Mouse (Mus musculus): Measurements from ENCODE around the gene Tmem255a.

The Tmem255a gene

DNA sequence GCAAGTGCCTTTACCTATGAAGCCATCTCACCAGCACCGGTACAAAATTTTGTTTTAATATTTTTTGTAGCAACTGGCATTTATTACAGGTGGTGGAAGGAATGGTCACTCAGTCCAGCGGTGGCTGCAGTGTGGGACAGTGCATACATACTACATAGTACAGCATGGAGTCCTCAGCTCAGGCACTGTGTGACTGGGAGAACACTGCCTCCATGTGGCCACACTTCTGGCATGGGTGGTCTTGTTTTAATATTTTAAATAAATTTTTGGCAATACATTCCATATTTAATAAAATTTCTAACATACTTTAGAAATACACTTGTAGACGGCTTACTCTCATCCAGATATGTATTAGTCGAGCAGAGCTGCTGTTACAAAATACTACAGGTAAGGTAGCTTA lies 85.6 kb downstream of the Tmem255a start:
- in situ Hi-C loops (cut with MseI, MboI) = no loop called here

DNA sequence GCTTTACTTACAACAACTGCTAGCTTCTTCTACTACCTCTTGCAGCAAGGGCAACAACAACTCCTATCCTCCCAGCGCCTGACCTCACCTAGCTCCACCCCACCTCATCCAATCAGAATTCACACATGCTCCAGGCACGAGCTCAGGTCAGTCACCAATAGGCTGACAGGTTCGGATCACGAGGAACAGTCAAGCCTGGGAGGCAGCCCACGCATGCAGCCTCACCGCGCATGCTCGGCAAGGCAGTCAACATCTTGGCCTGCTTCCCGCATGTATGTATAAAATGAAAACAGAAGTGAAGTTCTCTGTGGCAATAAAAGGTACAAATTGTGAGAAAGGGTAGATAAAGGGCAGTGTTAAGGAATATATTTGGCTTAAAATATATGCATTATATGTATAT lies 86.2 kb downstream of the Tmem255a start:
- in situ Hi-C loops (cut with MseI, MboI) = no loop called here

DNA sequence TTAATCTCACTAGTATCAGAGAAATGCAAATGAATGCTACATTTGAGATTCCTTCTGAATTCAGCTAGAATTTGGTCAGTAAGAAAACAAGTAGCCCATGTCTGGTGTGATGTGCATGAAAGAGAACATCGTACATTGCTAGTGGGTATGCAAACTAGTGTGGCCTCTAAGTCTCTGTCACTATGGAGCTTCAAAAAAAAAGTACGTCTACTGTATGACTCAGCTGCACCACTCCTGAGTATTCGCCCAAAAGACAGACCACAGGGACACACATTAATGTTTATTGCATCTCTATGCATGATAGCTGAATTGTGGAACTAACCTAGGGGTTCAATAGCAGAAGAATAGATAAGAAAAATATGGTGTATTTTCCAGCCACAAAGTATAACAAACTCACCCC lies 86.9 kb downstream of the Tmem255a start:
- in situ Hi-C loops (cut with MseI, MboI) = no loop called here

DNA sequence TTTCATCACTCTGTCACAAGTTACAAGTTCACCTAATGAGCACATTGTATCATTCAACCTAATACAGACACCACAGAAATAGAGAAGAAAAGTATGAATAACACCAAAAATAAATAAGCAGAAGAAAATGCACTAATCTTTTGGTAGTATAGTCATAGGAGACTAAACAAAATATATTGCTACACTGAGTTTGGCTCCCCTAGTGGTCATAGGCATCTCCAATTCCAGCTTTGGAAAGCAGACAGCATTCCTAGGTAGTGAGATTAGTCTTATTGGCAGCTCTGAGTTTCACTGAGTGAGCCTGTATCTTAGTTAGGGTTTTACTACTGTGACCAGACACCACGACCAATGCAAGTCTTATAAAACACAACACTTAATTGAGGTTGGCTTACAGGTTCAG lies 93.1 kb downstream of the Tmem255a start:
- in situ Hi-C loops (cut with MseI, MboI) = no loop called here
